Mouse (Mus musculus): ENCODE data around the gene Lama4. TPM values are rescaled to one million over a fixed set of nuclear protein-coding genes. Genes with fewer than 3 reads are reported as not detected.

Lama4 gene
- polyA plus RNA-seq, 1 experiment from 2014 or later = 94.2 TPM

- H3K4me3 ChIP-seq (replicated peaks) = no peak overlapping the region
- peak overlapping the region; percentile 60; the same call in 1 of the 2 replicates for H3K4me2 ChIP-seq (replicated peaks)
- no peak overlapping the region for H3K9ac ChIP-seq
These were observed 4.7 kb downstream of the Lama4 start for GRCm38 (mm10) chr10:38969975-38970374.

GRCm38 (mm10) chr10:38972221-38972946 is 7.1 kb downstream of the Lama4 start:
- H3K36me3 ChIP-seq = no peaks in the 10 kb centered on the region
- no peaks in the 10 kb centered on the region for H3K9me3 ChIP-seq (replicated peaks)
- peak overlapping the region; percentile 87 for H3K27ac ChIP-seq (replicated peaks)
- peak overlapping the region; percentile 19; the same call in 1 of the 2 replicates for H3K4me2 ChIP-seq (replicated peaks)
- H3K4me1 ChIP-seq = peaks cover 19% of the 10 kb centered on the region
- WGBS = 24% methylated on average over 7 of the region's 7 CpGs
- no peak overlapping the region for H3K4me3 ChIP-seq (replicated peaks)
- H3K9ac ChIP-seq = no peak overlapping the region
- ATAC-seq (ENCODE audit: insufficient number of reproducible peaks, low FRiP score, low TSS enrichment, low read depth) = no peak
- no peaks in the 10 kb centered on the region for H3K27me3 ChIP-seq

More at GRCm38 (mm10) chr10:38969975-38970374, 4.7 kb downstream of the Lama4 start:
- H3K27me3 ChIP-seq = no peaks in the 10 kb centered on the region
- H3K9me3 ChIP-seq (replicated peaks) = no peaks in the 10 kb centered on the region
- WGBS = 85% methylated on average over 6 of the region's 6 CpGs
- H3K4me1 ChIP-seq = peaks cover 21% of the 10 kb centered on the region
- 0 out of 2 replicates have a peak overlapping the region, but pooled peaks have one; percentile 6 for H3K27ac ChIP-seq (replicated peaks)
- no peak for ATAC-seq (ENCODE audit: insufficient number of reproducible peaks, low FRiP score, low TSS enrichment, low read depth)
- H3K36me3 ChIP-seq = no peaks in the 10 kb centered on the region

DNA sequence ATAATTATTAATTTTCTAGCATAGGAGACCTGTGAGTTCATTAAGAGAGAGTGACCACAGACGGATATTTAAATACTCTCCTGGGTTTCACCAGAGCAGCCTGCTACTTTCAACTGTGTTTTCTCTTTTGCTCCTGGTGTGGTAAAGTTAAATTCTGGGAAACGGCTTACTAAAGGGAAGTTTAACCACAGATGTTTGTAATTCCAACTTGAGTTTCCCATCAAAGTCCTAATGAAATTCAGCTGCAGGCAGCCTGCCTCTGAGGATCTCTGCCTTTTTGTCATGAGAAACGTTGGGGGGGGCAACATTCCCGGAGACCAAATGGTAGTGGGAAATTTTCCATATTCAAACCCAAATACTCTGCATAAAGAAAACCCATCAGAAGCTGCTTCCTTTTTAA is 7.7 kb downstream of the Lama4 start:
- Histone ChIP-seq H3K4me2 (replicated peaks) (0 out of 2 replicates have a peak overlapping the region, but pooled peaks have one; percentile 19), H3K27me3 (no peaks in the 10 kb centered on the region), H3K4me1 (peaks cover 22% of the 10 kb centered on the region), H3K4me3 (replicated peaks) (no peak overlapping the region), H3K36me3 (0 out of 2 replicates have a peak, but pooled peaks cover 5% of the 10 kb centered on the region), H3K9me3 (replicated peaks) (no peaks in the 10 kb centered on the region), H3K27ac (replicated peaks) (peak overlapping the region; percentile 87), H3K9ac (no peak overlapping the region)
- 0 out of 2 replicates have a peak, but pooled peaks have one; percentile 34 for ATAC-seq (ENCODE audit: insufficient number of reproducible peaks, low FRiP score, low TSS enrichment, low read depth)
- 18% methylated on average over 4 of the region's 4 CpGs for WGBS

DNA sequence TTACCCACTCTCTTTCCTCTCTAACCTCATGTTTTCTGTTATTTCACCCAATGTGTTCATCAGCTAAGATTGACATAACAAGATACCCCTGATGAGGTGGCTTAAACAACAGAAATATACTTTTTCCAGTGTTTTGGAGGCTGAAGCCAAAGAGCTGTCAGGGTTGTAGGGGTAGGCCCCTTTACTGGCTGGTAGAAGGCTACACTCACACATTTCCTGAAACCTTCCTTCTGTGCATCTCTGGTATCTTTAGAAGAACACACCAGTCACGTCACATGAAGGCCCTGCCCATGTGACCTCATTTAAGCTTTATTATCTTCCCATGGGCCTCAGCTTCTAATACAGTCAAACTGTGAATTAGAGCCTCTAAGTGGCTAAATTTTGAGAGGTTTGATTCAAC is 12.9 kb downstream of the Lama4 start:
- Histone ChIP-seq H3K27ac (replicated peaks) (no peak overlapping the region), H3K4me3 (replicated peaks) (no peak overlapping the region), H3K9me3 (replicated peaks) (no peaks in the 10 kb centered on the region), H3K4me1 (peaks cover 25% of the 10 kb centered on the region), H3K4me2 (replicated peaks) (no peak overlapping the region), H3K36me3 (0 out of 2 replicates have a peak, but pooled peaks cover 6% of the 10 kb centered on the region), H3K9ac (no peak overlapping the region), H3K27me3 (no peaks in the 10 kb centered on the region)
- no peak for ATAC-seq (ENCODE audit: insufficient number of reproducible peaks, low FRiP score, low TSS enrichment, low read depth)
- WGBS = 72% methylated on average over 1 of the region's 1 CpGs

GRCm38 (mm10) chr10:38979699-38980098 is 14.4 kb downstream of the Lama4 start:
- Histone ChIP-seq H3K9ac (no peak overlapping the region), H3K9me3 (replicated peaks) (no peaks in the 10 kb centered on the region), H3K4me1 (peaks cover 30% of the 10 kb centered on the region), H3K27me3 (no peaks in the 10 kb centered on the region), H3K36me3 (0 out of 2 replicates have a peak, but pooled peaks cover 6% of the 10 kb centered on the region), H3K27ac (replicated peaks) (no peak overlapping the region; the same call in 1 of the 2 replicates), H3K4me3 (replicated peaks) (no peak overlapping the region), H3K4me2 (replicated peaks) (no peak overlapping the region)
- 56% methylated on average over 5 of the region's 5 CpGs for WGBS
- no peak for ATAC-seq (ENCODE audit: insufficient number of reproducible peaks, low FRiP score, low TSS enrichment, low read depth)

DNA sequence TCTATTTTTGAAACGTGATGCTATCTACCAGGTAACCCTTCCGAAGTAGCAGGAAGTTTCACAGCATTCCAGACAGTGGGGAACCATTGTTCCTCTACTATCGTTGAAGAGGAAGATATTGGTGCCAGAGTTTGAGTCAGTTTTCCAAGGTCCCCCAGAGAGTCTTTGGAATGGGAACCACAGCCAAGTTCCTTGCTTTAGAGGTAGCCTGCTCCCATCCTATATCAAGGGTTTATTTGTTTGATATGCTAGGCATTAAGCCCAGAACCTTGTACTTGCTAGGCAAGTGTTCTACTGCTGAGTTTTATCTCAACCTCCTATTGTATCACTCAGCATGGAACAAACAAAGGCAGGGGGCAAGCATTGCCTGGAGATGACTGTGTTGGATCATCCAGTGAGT is 15.7 kb downstream of the Lama4 start:
- H3K27ac ChIP-seq (replicated peaks) = no peak overlapping the region

GRCm38 (mm10) chr10:38984358-38985075 is 19.2 kb downstream of the Lama4 start:
- Histone ChIP-seq H3K4me2 (replicated peaks) (no peak overlapping the region; the same call in 1 of the 2 replicates), H3K9me3 (replicated peaks) (no peaks in the 10 kb centered on the region), H3K27ac (replicated peaks) (peak overlapping the region; percentile 70), H3K36me3 (0 out of 2 replicates have a peak, but pooled peaks cover 8% of the 10 kb centered on the region), H3K4me3 (replicated peaks) (no peak overlapping the region), H3K27me3 (no peaks in the 10 kb centered on the region), H3K4me1 (peaks cover 37% of the 10 kb centered on the region), H3K9ac (no peak overlapping the region)
- peak; percentile 61 for ATAC-seq (ENCODE audit: insufficient number of reproducible peaks, low FRiP score, low TSS enrichment, low read depth)
- WGBS = 47% methylated on average over 4 of the region's 4 CpGs

More for the DNA sequence above, 15.7 kb downstream of the Lama4 start:
- no peak for ATAC-seq (ENCODE audit: insufficient number of reproducible peaks, low FRiP score, low TSS enrichment, low read depth)
- Histone ChIP-seq H3K9ac (no peak overlapping the region), H3K4me3 (replicated peaks) (no peak overlapping the region), H3K27me3 (no peaks in the 10 kb centered on the region), H3K4me2 (replicated peaks) (no peak overlapping the region), H3K4me1 (peaks cover 35% of the 10 kb centered on the region), H3K36me3 (0 out of 2 replicates have a peak, but pooled peaks cover 6% of the 10 kb centered on the region), H3K9me3 (replicated peaks) (no peaks in the 10 kb centered on the region)
- 52% methylated on average over 3 of the region's 3 CpGs for WGBS

GRCm38 (mm10) chr10:38986053-38986452 is 20.7 kb downstream of the Lama4 start:
- WGBS = 45% methylated on average over 3 of the region's 3 CpGs
- no peaks in the 10 kb centered on the region for H3K27me3 ChIP-seq
- H3K4me2 ChIP-seq (replicated peaks) = no peak overlapping the region
- H3K9me3 ChIP-seq (replicated peaks) = no peaks in the 10 kb centered on the region
- H3K9ac ChIP-seq = no peak overlapping the region
- peaks cover 31% of the 10 kb centered on the region for H3K4me1 ChIP-seq
- 0 out of 2 replicates have a peak overlapping the region, but pooled peaks have one; percentile 12 for H3K27ac ChIP-seq (replicated peaks)
- H3K36me3 ChIP-seq = 0 out of 2 replicates have a peak, but pooled peaks cover 8% of the 10 kb centered on the region
- ATAC-seq (ENCODE audit: insufficient number of reproducible peaks, low FRiP score, low TSS enrichment, low read depth) = 0 out of 2 replicates have a peak, but pooled peaks have one; percentile 60
- no peak overlapping the region for H3K4me3 ChIP-seq (replicated peaks)

DNA sequence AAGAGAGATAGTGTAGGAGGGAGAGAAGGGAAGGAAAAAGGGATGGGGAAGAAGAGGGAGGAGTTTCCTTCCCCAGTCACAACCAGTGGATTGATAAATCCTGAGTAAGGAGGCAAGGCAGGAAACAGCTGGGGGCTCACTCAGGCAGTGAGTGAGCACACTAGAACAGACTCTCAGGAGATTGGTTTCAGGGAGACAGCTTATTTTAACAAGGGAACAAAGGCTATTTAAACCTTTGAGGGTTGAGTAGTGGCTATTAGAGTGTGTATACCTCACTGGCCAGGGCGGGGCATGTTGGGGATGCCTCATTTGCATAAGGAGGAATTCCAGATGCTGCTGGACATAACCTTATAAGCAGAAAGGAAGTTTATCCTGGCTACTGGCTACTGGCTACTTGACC is 27.5 kb downstream of the Lama4 start:
- ATAC-seq (ENCODE audit: insufficient number of reproducible peaks, low FRiP score, low TSS enrichment, low read depth) = no peak
- H3K4me1 ChIP-seq = peaks cover 24% of the 10 kb centered on the region
- WGBS = 96% methylated on average over 1 of the region's 1 CpGs
- H3K36me3 ChIP-seq = 0 out of 2 replicates have a peak, but pooled peaks cover 8% of the 10 kb centered on the region
- H3K9ac ChIP-seq = no peak overlapping the region
- H3K4me3 ChIP-seq (replicated peaks) = no peak overlapping the region
- no peaks in the 10 kb centered on the region for H3K9me3 ChIP-seq (replicated peaks)
- H3K27ac ChIP-seq (replicated peaks) = 0 out of 2 replicates have a peak overlapping the region, but pooled peaks have one; percentile 34
- H3K4me2 ChIP-seq (replicated peaks) = no peak overlapping the region
- no peaks in the 10 kb centered on the region for H3K27me3 ChIP-seq

DNA sequence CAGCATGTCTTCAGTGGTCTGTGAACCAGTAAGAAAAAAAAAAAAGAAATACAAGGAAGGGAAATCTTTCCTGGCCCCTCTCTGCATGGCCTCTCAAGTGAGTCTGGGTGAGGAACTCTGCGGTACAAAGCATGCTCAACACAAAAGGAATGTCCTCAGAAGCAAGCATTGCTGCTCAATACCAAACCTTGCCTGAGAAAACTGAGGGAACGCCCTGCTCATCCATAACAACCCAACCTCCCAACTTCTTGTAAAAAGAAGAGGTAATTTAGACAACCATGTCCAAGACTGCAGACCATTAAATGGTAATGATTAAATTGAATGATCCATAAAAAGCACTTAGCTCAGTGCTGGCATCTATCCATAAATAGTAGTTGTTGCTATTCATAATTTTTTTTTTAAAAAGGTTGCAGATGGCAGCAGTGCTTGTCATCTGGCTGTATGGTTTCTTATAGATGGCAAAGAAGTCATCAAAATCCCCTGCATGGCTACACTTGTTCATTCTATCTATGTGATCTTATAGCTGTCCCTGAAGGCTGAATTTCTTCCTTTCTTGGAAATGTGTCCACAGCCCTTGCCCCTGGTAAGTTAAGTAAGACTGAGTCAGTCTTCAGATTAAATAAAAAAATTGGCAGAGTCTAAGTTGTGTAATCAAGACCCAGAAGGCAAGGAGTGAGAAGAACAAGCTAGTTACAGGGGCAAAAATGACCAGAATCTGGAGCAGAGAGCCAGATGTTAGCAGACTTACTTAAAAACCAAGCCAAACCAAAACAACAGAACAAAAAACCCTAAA is 28.5 kb downstream of the Lama4 start:
- no peak overlapping the region for H3K9ac ChIP-seq
- H3K4me2 ChIP-seq (replicated peaks) = no peak overlapping the region
- H3K27ac ChIP-seq (replicated peaks) = peak overlapping the region; percentile 18; the same call in 1 of the 2 replicates
- H3K9me3 ChIP-seq (replicated peaks) = no peaks in the 10 kb centered on the region
- H3K27me3 ChIP-seq = no peaks in the 10 kb centered on the region
- H3K4me1 ChIP-seq = peaks cover 24% of the 10 kb centered on the region
- no peak overlapping the region for H3K4me3 ChIP-seq (replicated peaks)
- H3K36me3 ChIP-seq = 0 out of 2 replicates have a peak, but pooled peaks cover 6% of the 10 kb centered on the region
- ATAC-seq (ENCODE audit: insufficient number of reproducible peaks, low FRiP score, low TSS enrichment, low read depth) = no peak
- WGBS = 68% methylated on average over 2 of the region's 2 CpGs

Data from embryonic facial prominence, embryonic 15.5 days (tissue).